ENCODE assay signal across 9 mouse cellular contexts in the genomic region with DNA sequence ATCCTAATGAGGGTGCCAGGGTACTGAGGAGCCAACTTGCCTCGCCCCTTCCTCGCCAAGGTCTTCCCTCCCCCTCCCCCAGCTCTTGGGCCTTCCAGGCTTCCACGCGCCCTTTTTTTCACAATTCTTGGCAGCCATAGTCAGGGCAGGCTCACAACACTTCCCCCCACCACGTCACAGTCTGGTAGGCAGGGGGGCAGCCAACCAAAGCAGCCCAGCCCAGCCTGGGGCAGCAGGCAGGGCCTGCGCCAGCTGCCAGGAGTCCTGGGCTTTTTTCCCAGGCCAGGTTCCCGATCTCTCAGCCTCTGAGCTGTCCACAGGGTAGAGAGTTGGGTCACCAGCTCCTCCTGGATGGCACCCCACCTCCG. TPM values are rescaled to one million over a fixed set of nuclear protein-coding genes. Genes with fewer than 3 reads are reported as not detected.
DNase-seq lines count a peak whose midpoint lies in the region; ATAC-seq and TF ChIP-seq lines count a peak whose summit lies in the region.
"Had no signal": no experiment of that assay in that cellular context is flagged by ENCODE, and none has a peak within 500 bp of the region (broad histone marks: within the 10 kb centered on the region; RNA-seq: fewer than 3 reads in every experiment).

No protein-coding gene starts in this region.

- peaks cover 4% of the 10 kb centered on the region; the same call in 1 of the 2 replicates for H3K27me3 ChIP-seq in forebrain, embryonic 11.5 days (ENCODE audit: control insufficient read depth, insufficient read depth, low read length)
- no peaks in the 10 kb centered on the region for H3K27me3 ChIP-seq in intestine, embryonic 16.5 days (replicated peaks; ENCODE audit: control insufficient read depth, insufficient read depth, low read length)
- H3K27me3 ChIP-seq in stomach, postnatal 0 days (ENCODE audit: control insufficient read depth, insufficient read depth, low read length): no peaks in the 10 kb centered on the region

- H3K9ac ChIP-seq in forebrain, embryonic 11.5 days (ENCODE audit: low read length): peak overlapping the region; percentile 80
- peak overlapping the region; percentile 12; the same call in 1 of the 2 replicates for H3K9ac ChIP-seq in intestine, embryonic 16.5 days (ENCODE audit: low read depth, low read length)
- peak overlapping the region; percentile 38 for H3K9ac ChIP-seq in stomach, postnatal 0 days (ENCODE audit: low read length)
- H3K9ac ChIP-seq: liver, embryonic 14.5 days had no signal

- peaks cover 28% of the 10 kb centered on the region for H3K4me1 ChIP-seq in forebrain, embryonic 11.5 days (replicated peaks; ENCODE audit: control insufficient read depth, insufficient read depth, low read length)
- H3K4me1 ChIP-seq in intestine, embryonic 16.5 days (ENCODE audit: control insufficient read depth, insufficient read depth, low read length): peaks cover 4% of the 10 kb centered on the region; the same call in 1 of the 2 replicates
- peaks cover 16% of the 10 kb centered on the region for H3K4me1 ChIP-seq in lung, adult 2 months (ENCODE audit: control insufficient read depth, insufficient read depth, low read length)
- H3K4me1 ChIP-seq in stomach, postnatal 0 days (replicated peaks; ENCODE audit: control insufficient read depth, insufficient read depth): peaks cover 7% of the 10 kb centered on the region

- peak overlapping the region; percentile 90 for H3K27ac ChIP-seq in forebrain, embryonic 11.5 days (ENCODE audit: low read depth, low read length)
- H3K27ac ChIP-seq in intestine, embryonic 16.5 days (ENCODE audit: low read length): no peak overlapping the region
- peak overlapping the region; percentile 53; the same call in 1 of the 2 replicates for H3K27ac ChIP-seq in stomach, postnatal 0 days (replicated peaks)
- H3K27ac ChIP-seq: liver, embryonic 14.5 days had no signal

- peak; percentile 28; the same call in 1 of the 2 replicates for ATAC-seq in forebrain, embryonic 11.5 days (replicated peaks; ENCODE audit: low FRiP score)
- ATAC-seq in intestine, embryonic 16.5 days: no peak
- ATAC-seq in stomach, postnatal 0 days (ENCODE audit: low FRiP score, low TSS enrichment): peak; percentile 10; the same call in 1 of the 2 replicates

- peak; percentile 50 for DNase-seq in embryo, embryonic 11 days
- no peak for DNase-seq in embryo, embryonic 10 days (ENCODE audit: low spot score)
- DNase-seq in adipocyte (ENCODE audit: low spot score): peak; percentile 45
- DNase-seq in forebrain, embryonic 11.5 days (ENCODE audit: low spot score): peak; percentile 66
- peak; percentile 22 for DNase-seq in lung, adult 2 months
- peak; percentile 59 for DNase-seq in stomach, postnatal 0 days (ENCODE audit: low spot score)
- no peak for DNase-seq in urinary bladder, postnatal 25 days (ENCODE audit: low spot score)

- WGBS in forebrain, embryonic 11.5 days: 48% methylated on average over 8 of the region's 8 CpGs
- 69% methylated on average over 8 of the region's 8 CpGs for WGBS in intestine, embryonic 16.5 days
- WGBS in lung, adult 2 months: 38% methylated on average over 8 of the region's 8 CpGs
- WGBS in stomach, postnatal 0 days: 44% methylated on average over 8 of the region's 8 CpGs

- peaks cover 22% of the 10 kb centered on the region for H3K9me3 ChIP-seq in forebrain, embryonic 11.5 days (ENCODE audit: control insufficient read depth, low read length)
- peaks cover 12% of the 10 kb centered on the region for H3K9me3 ChIP-seq in intestine, embryonic 16.5 days (ENCODE audit: control insufficient read depth, low read length)
- no peaks in the 10 kb centered on the region for H3K9me3 ChIP-seq in stomach, postnatal 0 days (ENCODE audit: control insufficient read depth, low read length)

- no peak for TF ChIP-seq POLR2A in lung, adult 2 months (IDR thresholded peaks at IDR 0.05; ENCODE audit: borderline replicate concordance, extremely low read depth, low read depth, low read length)

- peak overlapping the region; percentile 24 for H3K4me3 ChIP-seq in forebrain, embryonic 11.5 days (ENCODE audit: low read depth, low read length)
- no peak overlapping the region for H3K4me3 ChIP-seq in intestine, embryonic 16.5 days (ENCODE audit: low read length)
- H3K4me3 ChIP-seq in lung, adult 2 months (replicated peaks; ENCODE audit: extremely low read depth, low read depth, low read length): no peak overlapping the region
- H3K4me3 ChIP-seq in stomach, postnatal 0 days (ENCODE audit: low read depth, low read length): no peak overlapping the region

- no peak for TF ChIP-seq EP300 in stomach, postnatal 0 days (optimal IDR thresholded peaks at IDR 0.05)

- peak overlapping the region; percentile 55 for H3K4me2 ChIP-seq in forebrain, embryonic 11.5 days (ENCODE audit: low read depth, low read length, severe bottlenecking)
- H3K4me2 ChIP-seq in intestine, embryonic 16.5 days (ENCODE audit: low read depth, low read length): no peak overlapping the region
- H3K4me2 ChIP-seq in stomach, postnatal 0 days (replicated peaks; ENCODE audit: low read depth): peak overlapping the region; percentile 35

- peaks cover 31% of the 10 kb centered on the region for H3K36me3 ChIP-seq in forebrain, embryonic 11.5 days (ENCODE audit: control insufficient read depth, insufficient read depth, low read length)
- H3K36me3 ChIP-seq in intestine, embryonic 16.5 days (ENCODE audit: control insufficient read depth, insufficient read depth, low read length): peaks cover 7% of the 10 kb centered on the region
- H3K36me3 ChIP-seq in stomach, postnatal 0 days (ENCODE audit: control insufficient read depth, insufficient read depth, low read length): no peaks in the 10 kb centered on the region; the same call in 1 of the 2 replicates

- TF ChIP-seq CTCF in lung, adult 2 months (IDR thresholded peaks at IDR 0.05; ENCODE audit: insufficient read depth, low read length): no peak
- no peak for TF ChIP-seq CTCF in stomach, postnatal 0 days (IDR thresholded peaks at IDR 0.05; ENCODE audit: low read depth)

RNA-seq across cellular contexts. Expression of gene Celsr2, which starts 3.6 kb away (rescaled TPM):
- polyA plus RNA-seq in forebrain, embryonic 11.5 days (2014; fragmentation: Nextera tagmentation; extraction: Ambion mirVana): 52.0 and 68.1 TPM in 2 replicates
- polyA plus RNA-seq in intestine, embryonic 16.5 days (2015; fragmentation: Nextera tagmentation; extraction: Ambion mirVana): 2.6 and 3.0 TPM in 2 replicates
- polyA plus RNA-seq in lung, adult 2 months (2012; rRNA removed): 22.7 and 26.7 TPM in 2 replicates
- 7.5 and 9.7 TPM in 2 replicates for polyA plus RNA-seq in stomach, postnatal 0 days (2015; fragmentation: Nextera tagmentation; extraction: Ambion mirVana)

RNA-seq across cellular contexts. Expression of gene Psrc1, which starts 28.1 kb away (rescaled TPM):
- 99.5 and 102 TPM in 2 replicates for polyA plus RNA-seq in forebrain, embryonic 11.5 days (2014; fragmentation: Nextera tagmentation; extraction: Ambion mirVana)
- 22.1 and 26.1 TPM in 2 replicates for polyA plus RNA-seq in intestine, embryonic 16.5 days (2015; fragmentation: Nextera tagmentation; extraction: Ambion mirVana)
- 2.3 and 2.4 TPM in 2 replicates for polyA plus RNA-seq in lung, adult 2 months (2012; rRNA removed)
- polyA plus RNA-seq in stomach, postnatal 0 days (2015; fragmentation: Nextera tagmentation; extraction: Ambion mirVana): 7.7 and 8.3 TPM in 2 replicates

RNA-seq across cellular contexts. Expression of gene Sars, which starts 33.3 kb away (rescaled TPM):
- 180 and 189 TPM in 2 replicates for polyA plus RNA-seq in forebrain, embryonic 11.5 days (2014; fragmentation: Nextera tagmentation; extraction: Ambion mirVana)
- 166 and 168 TPM in 2 replicates for polyA plus RNA-seq in intestine, embryonic 16.5 days (2015; fragmentation: Nextera tagmentation; extraction: Ambion mirVana)
- 29.4 and 48.0 TPM in 2 replicates for polyA plus RNA-seq in lung, adult 2 months (2012; rRNA removed)
- 99.5 and 102 TPM in 2 replicates for polyA plus RNA-seq in stomach, postnatal 0 days (2015; fragmentation: Nextera tagmentation; extraction: Ambion mirVana)

RNA-seq across cellular contexts. Expression of gene Mybphl, which starts 47.0 kb away (rescaled TPM):
- not detected in 2 replicates for polyA plus RNA-seq in forebrain, embryonic 11.5 days (2014; fragmentation: Nextera tagmentation; extraction: Ambion mirVana)
- polyA plus RNA-seq in intestine, embryonic 16.5 days (2015; fragmentation: Nextera tagmentation; extraction: Ambion mirVana): not detected in 2 replicates
- 34.9 and 39.2 TPM in 2 replicates for polyA plus RNA-seq in lung, adult 2 months (2012; rRNA removed)
- not detected in 2 replicates for polyA plus RNA-seq in stomach, postnatal 0 days (2015; fragmentation: Nextera tagmentation; extraction: Ambion mirVana)

Comparison
In these comparisons a context has a peak if more than half of its experiments do, and no peak if none do; other contexts are left out.
1. DNase-seq: peak in embryo, embryonic 11 days (single experiment), adipocyte (single experiment), forebrain, embryonic 11.5 days (single experiment), lung, adult 2 months (single experiment) and stomach, postnatal 0 days (single experiment); none in embryo, embryonic 10 days (single experiment) and urinary bladder, postnatal 25 days (single experiment).
2. H3K9ac ChIP-seq: peak in every context shown above with its lines; median percentile 80 in forebrain, embryonic 11.5 days; 38 in stomach, postnatal 0 days; 12 in intestine, embryonic 16.5 days.